Mouse (Mus musculus) left cerebral cortex, postnatal 36 days (tissue): ENCODE data around the gene Pdha1. TPM values are rescaled to one million over a fixed set of nuclear protein-coding genes. Genes with fewer than 3 reads are reported as not detected.

Experiments used
- total RNA-seq, 2 experiments: library from RNA; stranded (reverse); gene quantifications; 2 replicates each; pipeline ENCODE4 v1.2.3; 2021

The Pdha1 gene
- total RNA-seq, 2 experiments from 2014 or later, result 218 to 229 TPM

Other genes starting within 250 kb of the Pdha1 start
- 1 to 10 TPM in 1 of 2 experiments, under 1 TPM in 1; 0.72 to 1.3 TPM for gene Map3k15, start 150.0 kb downstream of the Pdha1 start, total RNA-seq